Mouse (Mus musculus) heart, adult 2 months (tissue): Measurements from ENCODE around the gene Bmpr1b.

ENCODE experiments used
- CTCF ChIP-seq: fragments of 200-600 bp; IDR thresholded peaks from 2 replicates; pipeline ENCODE4 v1.8.1; 2022; ENCODE audit warnings: antibody characterized with exemption, mild to moderate bottlenecking, moderate library complexity
- EP300 ChIP-seq: fragments of 200-500 bp; IDR thresholded peaks from 2 replicates; pipeline ENCODE4 v1.6.1; 2011; ENCODE audit warnings: low read depth, low read length, control low read depth; ENCODE audit not compliant: insufficient read depth
- POLR2A ChIP-seq: fragments of 200-500 bp; IDR thresholded peaks from 2 replicates; pipeline ENCODE4 v1.6.1; 2011; ENCODE audit warnings: mild to moderate bottlenecking, low read depth, low read length, control low read depth; ENCODE audit not compliant: insufficient read depth

GRCm38 (mm10) chr3:141948506-141948905 lies 220.7 kb downstream of the Bmpr1b start:
- TF ChIP-seq CTCF = no peak
- no peak for TF ChIP-seq POLR2A
- TF ChIP-seq EP300 = no peak
